Mouse (Mus musculus) ES-Bruce4 (cell line): ENCODE data around the gene Cog5. TPM values are rescaled to one million over a fixed set of nuclear protein-coding genes. Genes with fewer than 3 reads are reported as not detected.

Experiments
- H3K27ac ChIP-seq: 2 replicates; pipeline ENCODE4 v1.5.1; 2012; ENCODE audit warnings: low read length, inconsistent platforms; ENCODE audit not compliant: insufficient read depth
- H3K27me3 ChIP-seq: 2 replicates; pipeline ENCODE4 v1.6.1; 2012; ENCODE audit warnings: mild to moderate bottlenecking, low read length, inconsistent platforms; ENCODE audit not compliant: control insufficient read depth, poor library complexity, insufficient read depth, severe bottlenecking
- H3K36me3 ChIP-seq: 2 replicates; pipeline ENCODE4 v1.6.1; 2012; ENCODE audit warnings: inconsistent platforms, mild to moderate bottlenecking, low read length, moderate library complexity; ENCODE audit not compliant: control insufficient read depth, poor library complexity, insufficient read depth, severe bottlenecking
- H3K4me1 ChIP-seq: one replicate; pipeline ENCODE4 v1.8.1; 2011; ENCODE audit warnings: low read length; ENCODE audit not compliant: control insufficient read depth, insufficient read depth
- H3K4me3 ChIP-seq: 2 replicates; pipeline ENCODE4 v1.5.1; 2011; ENCODE audit warnings: low read depth, mild to moderate bottlenecking, low read length
- H3K9ac ChIP-seq: 2 replicates; pipeline ENCODE4 v1.6.1; 2012; ENCODE audit warnings: low read depth, mild to moderate bottlenecking, inconsistent platforms; ENCODE audit not compliant: poor library complexity, severe bottlenecking
- H3K9me3 ChIP-seq: replicated peaks from 2 replicates; pipeline ENCODE4 v1.6.1; 2012; ENCODE audit warnings: mild to moderate bottlenecking, low read length, inconsistent platforms; ENCODE audit not compliant: control insufficient read depth, poor library complexity, insufficient read depth, severe bottlenecking
- CTCF ChIP-seq: IDR thresholded peaks from one replicate; pipeline ENCODE4 v1.8.1; 2011; ENCODE audit warnings: low read depth, low read length
- EP300 ChIP-seq: IDR thresholded peaks from 2 replicates; pipeline ENCODE4 v1.6.1; 2011; ENCODE audit warnings: low read depth, low read length; ENCODE audit not compliant: insufficient read depth
- POLR2A ChIP-seq: IDR thresholded peaks from one replicate; pipeline ENCODE4 v1.8.1; 2011; ENCODE audit warnings: low read length; ENCODE audit not compliant: insufficient read depth
- polyA plus RNA-seq: library from polyadenylated mRNA; stranded (reverse); fragments of >200 nt; gene quantifications from 2 replicates; pipeline ENCODE4 v1.2.4, GENCODE M21; 2011; ENCODE audit warnings: low read depth; ENCODE audit not compliant: missing spikeins, insufficient read depth, insufficient read length

Cog5 gene
- polyA plus RNA-seq, 1 experiment = 50.6 TPM

- Histone ChIP-seq H3K9ac (no peak overlapping the region), H3K4me3 (no peak overlapping the region)
- TF ChIP-seq EP300 (no peak), CTCF (no peak), POLR2A (no peak)
These were observed 282.9 kb downstream of the Cog5 start for GRCm38 (mm10) chr12:31937613-31938012.

GRCm38 (mm10) chr12:31938391-31938997 lies 283.8 kb downstream of the Cog5 start:
- Histone ChIP-seq H3K36me3 (peaks cover 52% of the 10 kb centered on the region), H3K9me3 (no peaks in the 10 kb centered on the region), H3K4me1 (no peaks in the 10 kb centered on the region), H3K27me3 (no peaks in the 10 kb centered on the region), H3K4me3 (no peak overlapping the region), H3K9ac (no peak overlapping the region), H3K27ac (no peak overlapping the region)
- no peak for TF ChIP-seq EP300
- TF ChIP-seq CTCF = no peak

More at GRCm38 (mm10) chr12:31937613-31938012, 282.9 kb downstream of the Cog5 start:
- no peaks in the 10 kb centered on the region for H3K9me3 ChIP-seq
- no peaks in the 10 kb centered on the region for H3K4me1 ChIP-seq
- H3K36me3 ChIP-seq = peaks cover 45% of the 10 kb centered on the region
- H3K27me3 ChIP-seq = no peaks in the 10 kb centered on the region
- H3K27ac ChIP-seq = no peak overlapping the region

- Histone ChIP-seq H3K4me1 (no peaks in the 10 kb centered on the region), H3K9me3 (no peaks in the 10 kb centered on the region), H3K36me3 (peaks cover 53% of the 10 kb centered on the region), H3K4me3 (no peak overlapping the region), H3K9ac (no peak overlapping the region), H3K27me3 (no peaks in the 10 kb centered on the region), H3K27ac (no peak overlapping the region)
- TF ChIP-seq CTCF (no peak), POLR2A (no peak), EP300 (no peak)
These were observed 284.4 kb downstream of the Cog5 start for GRCm38 (mm10) chr12:31939026-31939425.

- Histone ChIP-seq H3K9me3 (no peaks in the 10 kb centered on the region), H3K27ac (no peak overlapping the region), H3K36me3 (peaks cover 35% of the 10 kb centered on the region), H3K27me3 (no peaks in the 10 kb centered on the region), H3K4me3 (no peak overlapping the region), H3K4me1 (peaks cover under 1% of the 10 kb centered on the region), H3K9ac (no peak overlapping the region)
- TF ChIP-seq POLR2A (no peak), EP300 (no peak), CTCF (no peak)
These were observed 288.5 kb downstream of the Cog5 start for GRCm38 (mm10) chr12:31943020-31943654.

GRCm38 (mm10) chr12:31944405-31944804 lies 289.7 kb downstream of the Cog5 start:
- TF ChIP-seq EP300 = no peak
- no peak for TF ChIP-seq POLR2A
- TF ChIP-seq CTCF = no peak
- Histone ChIP-seq H3K4me1 (peaks cover 3% of the 10 kb centered on the region), H3K36me3 (peaks cover 30% of the 10 kb centered on the region), H3K27me3 (no peaks in the 10 kb centered on the region), H3K4me3 (no peak overlapping the region), H3K9ac (no peak overlapping the region), H3K9me3 (no peaks in the 10 kb centered on the region), H3K27ac (no peak overlapping the region)

GRCm38 (mm10) chr12:31947476-31947875 lies 292.8 kb downstream of the Cog5 start:
- Histone ChIP-seq H3K9ac (no peak overlapping the region; the same call in 1 of the 2 replicates), H3K27ac (no peak overlapping the region), H3K4me1 (peaks cover 3% of the 10 kb centered on the region), H3K36me3 (peaks cover 12% of the 10 kb centered on the region), H3K4me3 (no peak overlapping the region), H3K27me3 (no peaks in the 10 kb centered on the region), H3K9me3 (no peaks in the 10 kb centered on the region)
- TF ChIP-seq EP300 (no peak), POLR2A (no peak), CTCF (no peak)
